Mouse (Mus musculus) myocyte (in vitro differentiated cells): ENCODE measurements around the gene Exosc9. TPM values are rescaled to one million over a fixed set of nuclear protein-coding genes. Genes with fewer than 3 reads are reported as not detected.
A peak's percentile ranks its signal among the peaks of the same experiment; 100 is the strongest.

ENCODE experiments used
- H3K27me3 ChIP-seq: one replicate; pipeline ENCODE4 v1.6.1; 2011; ENCODE audit not compliant: control insufficient read depth, insufficient read depth, insufficient read length
- H3K36me3 ChIP-seq: one replicate; pipeline ENCODE4 v1.6.1; 2011; ENCODE audit not compliant: control insufficient read depth, insufficient read depth
- H3K4me2 ChIP-seq: one replicate; pipeline ENCODE4 v1.6.1; 2011; ENCODE audit warnings: low read depth, control low read depth
- H3K4me3 ChIP-seq: one replicate; pipeline ENCODE4 v1.5.1; 2011; ENCODE audit warnings: mild to moderate bottlenecking, control low read depth, moderate library complexity
- H3K79me2 ChIP-seq: one replicate; pipeline ENCODE4 v1.6.1; 2011; ENCODE audit not compliant: control insufficient read depth, insufficient read depth
- H3ac ChIP-seq: one replicate; pipeline ENCODE4 v1.6.1; 2011; ENCODE audit not compliant: control insufficient read depth, insufficient read length
- CEBPB ChIP-seq: IDR thresholded peaks from 2 replicates; pipeline ENCODE4 v1.6.1; 2011; ENCODE audit warnings: mild to moderate bottlenecking, moderate library complexity; ENCODE audit not compliant: poor library complexity, insufficient read depth, severe bottlenecking
- E2F4 ChIP-seq: IDR thresholded peaks from one replicate; pipeline ENCODE4 v1.6.1; 2011; ENCODE audit warnings: mild to moderate bottlenecking, control low read depth, moderate library complexity; ENCODE audit not compliant: insufficient read depth
- MAX ChIP-seq: IDR thresholded peaks from one replicate; pipeline ENCODE4 v1.6.1; 2011; ENCODE audit warnings: low read depth, mild to moderate bottlenecking, control low read depth
- MYOD1 ChIP-seq, 3 experiments: IDR thresholded peaks; one replicate each; pipeline ENCODE4 v1.6.1; 2011; ENCODE audit warnings: control low read depth in 2 of 3, low read depth in 2 of 3, mild to moderate bottlenecking in 2 of 3, moderate library complexity in 1 of 3; ENCODE audit not compliant: insufficient read length in 2 of 3, control insufficient read depth in 1 of 3
- MYOG ChIP-seq, 3 experiments: IDR thresholded peaks; one replicate each; pipeline ENCODE4 v1.6.1; 2011; ENCODE audit warnings: control low read depth in 2 of 3, low read depth in 2 of 3, mild to moderate bottlenecking in 2 of 3; ENCODE audit not compliant: insufficient read length in 2 of 3, control insufficient read depth in 1 of 3, insufficient read depth in 1 of 3
- POLR2A ChIP-seq: IDR thresholded peaks from one replicate; pipeline ENCODE4 v1.6.1; 2011; ENCODE audit warnings: low read depth, mild to moderate bottlenecking, control low read depth, moderate library complexity; ENCODE audit not compliant: insufficient read length
- POLR2AphosphoS2 ChIP-seq: IDR thresholded peaks from one replicate; pipeline ENCODE4 v1.6.1; 2011; ENCODE audit warnings: low read depth, control low read depth; ENCODE audit not compliant: insufficient read length
- REST ChIP-seq: IDR thresholded peaks from one replicate; pipeline ENCODE4 v1.6.1; 2011; ENCODE audit warnings: mild to moderate bottlenecking, control low read depth, moderate library complexity; ENCODE audit not compliant: insufficient read depth, insufficient read length
- SRF ChIP-seq: IDR thresholded peaks from one replicate; pipeline ENCODE4 v1.6.1; 2011; ENCODE audit warnings: low read depth; ENCODE audit not compliant: control insufficient read depth, insufficient read length
- TCF12 ChIP-seq: IDR thresholded peaks from one replicate; pipeline ENCODE4 v1.6.1; 2011; ENCODE audit warnings: mild to moderate bottlenecking, control low read depth; ENCODE audit not compliant: poor library complexity, insufficient read depth, severe bottlenecking
- TCF3 ChIP-seq: IDR thresholded peaks from one replicate; pipeline ENCODE4 v1.6.1; 2011; ENCODE audit warnings: low read depth, control low read depth; ENCODE audit not compliant: insufficient read length
- USF1 ChIP-seq: IDR thresholded peaks from one replicate; pipeline ENCODE4 v1.6.1; 2011; ENCODE audit warnings: low read depth, mild to moderate bottlenecking, control low read depth, moderate library complexity
- polyA plus RNA-seq: library from polyadenylated mRNA; unstranded; fragments of >200 nt; fragmentation: generic; extraction: Trizol; gene quantifications from one replicate; pipeline ENCODE4 v1.2.1, GENCODE M21; 2012; ENCODE audit warnings: missing spikeins

Gene Exosc9
- polyA plus RNA-seq: 12.1 TPM

DNA sequence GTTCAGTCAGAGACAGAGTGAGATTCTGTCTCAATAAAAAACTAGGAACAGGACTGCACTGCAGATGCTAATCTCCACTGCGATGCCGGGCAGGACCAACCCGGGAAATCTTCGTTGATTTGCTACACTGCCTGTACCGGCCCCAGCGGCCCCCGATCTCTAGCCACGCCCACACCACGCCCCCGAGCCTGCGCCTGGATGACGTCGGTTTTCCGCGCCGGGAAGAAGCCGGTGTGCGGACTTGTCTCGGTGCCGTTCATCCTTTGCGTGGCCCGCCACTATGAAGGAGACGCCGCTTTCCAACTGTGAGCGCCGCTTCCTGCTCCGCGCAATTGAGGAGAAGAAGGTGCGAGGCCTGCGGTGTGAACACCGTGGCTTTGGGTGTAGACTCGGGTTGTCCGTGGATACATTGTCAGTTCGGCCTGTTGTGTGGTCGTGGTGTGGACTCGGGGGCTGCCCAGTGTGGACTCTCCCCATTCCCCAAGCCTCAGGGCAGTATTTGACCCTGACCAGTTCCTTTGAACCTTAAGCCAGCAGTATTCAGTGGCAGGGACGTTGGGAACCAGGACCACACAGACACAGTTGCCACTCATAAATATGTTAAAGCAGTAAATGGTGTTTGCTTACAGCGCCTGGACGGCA is at the start of gene Exosc9:
Gene Exosc9 (plus strand): TSS at position 201 of the 642 bp plus-strand sequence.
- peak within 1 kb of the TSS; percentile 79 for H3ac ChIP-seq
- peaks cover 9% of the 10 kb centered on the region for H3K79me2 ChIP-seq
- TF ChIP-seq USF1 (no peak), POLR2A (peak; percentile 65), SRF (peak; percentile 69), CEBPB (no peak), POLR2AphosphoS2 (peak; percentile 74), REST (no peak), TCF12 (no peak), MYOG (IDR thresholded peaks at IDR 0.05; ENCODE audit: control insufficient read depth in 1 of 3, insufficient read depth in 1 of 3, insufficient read length in 2 of 3, low read depth in 2 of 3) (no peak)
- peaks cover 17% of the 10 kb centered on the region for H3K36me3 ChIP-seq
- H3K27me3 ChIP-seq: no peaks in the 10 kb centered on the region
- H3K4me2 ChIP-seq: peak within 1 kb of the TSS; percentile 99
- H3K4me3 ChIP-seq: peak within 1 kb of the TSS; percentile 89

DNA sequence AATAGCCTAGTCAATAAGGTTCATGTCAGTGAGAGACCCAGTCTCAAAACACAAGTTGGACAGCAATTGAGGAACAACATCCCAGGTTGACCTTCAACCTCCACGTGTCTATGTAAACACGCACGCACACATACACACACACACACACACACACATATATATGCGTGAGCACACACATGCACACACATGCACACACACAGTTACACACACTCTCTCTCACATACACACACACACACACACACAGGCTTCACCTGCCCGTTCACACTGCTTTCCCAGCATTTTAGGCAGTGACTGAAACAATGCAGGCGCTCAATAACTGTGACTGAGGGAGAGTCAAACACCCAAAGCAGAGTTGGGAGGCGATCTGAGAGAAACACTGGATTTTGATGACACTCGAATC is 47.1 kb upstream of the Exosc9 start:
- Histone ChIP-seq H3K36me3 (no peaks in the 10 kb centered on the region), H3K79me2 (no peaks in the 10 kb centered on the region), H3ac (no peak overlapping the region), H3K27me3 (no peaks in the 10 kb centered on the region), H3K4me3 (no peak overlapping the region), H3K4me2 (no peak overlapping the region)
- TF ChIP-seq USF1 (no peak), MYOD1 (IDR thresholded peaks at IDR 0.05; ENCODE audit: control insufficient read depth in 1 of 3, insufficient read length in 2 of 3, low read depth in 2 of 3) (no peak), CEBPB (no peak), TCF3 (no peak), TCF12 (no peak)

DNA sequence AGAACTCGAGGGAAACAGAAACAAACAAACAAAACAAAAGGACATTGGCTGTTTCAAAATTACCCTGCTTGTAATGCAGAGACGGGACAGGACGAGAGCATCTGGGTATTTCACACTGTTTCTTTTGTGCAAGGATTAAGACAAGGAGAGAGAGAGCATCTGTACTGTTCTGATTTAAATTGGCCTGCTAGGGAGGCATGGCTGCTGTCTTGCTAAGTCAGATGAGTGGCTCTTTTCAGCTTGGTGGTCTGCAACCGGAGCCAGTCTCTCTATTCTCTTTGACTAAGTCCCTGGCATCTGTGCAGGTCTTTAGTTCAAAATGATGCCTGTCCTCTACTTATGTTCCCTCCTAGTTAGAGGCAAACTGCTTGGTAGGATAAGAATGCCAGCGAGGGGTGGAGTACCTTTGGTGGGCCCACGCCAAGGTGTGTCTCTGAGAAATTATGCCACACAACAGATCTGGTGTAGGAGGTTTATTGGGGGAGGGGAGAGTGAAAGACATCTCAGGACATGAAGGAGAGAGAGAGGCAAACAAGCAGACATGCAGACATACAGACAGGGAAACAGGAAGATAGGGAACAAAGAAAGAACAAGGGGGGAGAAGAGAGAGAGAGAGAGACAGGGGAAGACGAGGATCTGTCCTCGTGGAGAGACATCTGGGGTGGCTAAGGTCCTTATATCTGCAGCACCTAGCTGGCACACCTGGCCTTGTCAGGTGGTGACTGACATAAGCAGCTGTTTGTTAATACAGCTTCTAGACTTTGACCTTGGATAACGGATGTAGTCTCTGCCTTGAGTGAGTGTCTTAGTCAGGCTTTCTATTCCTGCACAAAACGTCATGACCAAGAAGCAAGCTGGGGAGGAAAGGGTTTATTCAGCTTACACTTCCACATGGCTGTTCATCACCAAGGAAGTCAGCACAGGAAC is 46.3 kb upstream of the Exosc9 start:
- H3K4me3 ChIP-seq: no peak overlapping the region
- no peaks in the 10 kb centered on the region for H3K27me3 ChIP-seq
- no peaks in the 10 kb centered on the region for H3K36me3 ChIP-seq
- no peaks in the 10 kb centered on the region for H3K79me2 ChIP-seq
- TF ChIP-seq SRF: no peak
- H3ac ChIP-seq: no peak overlapping the region
- H3K4me2 ChIP-seq: peak overlapping the region; percentile 15

DNA sequence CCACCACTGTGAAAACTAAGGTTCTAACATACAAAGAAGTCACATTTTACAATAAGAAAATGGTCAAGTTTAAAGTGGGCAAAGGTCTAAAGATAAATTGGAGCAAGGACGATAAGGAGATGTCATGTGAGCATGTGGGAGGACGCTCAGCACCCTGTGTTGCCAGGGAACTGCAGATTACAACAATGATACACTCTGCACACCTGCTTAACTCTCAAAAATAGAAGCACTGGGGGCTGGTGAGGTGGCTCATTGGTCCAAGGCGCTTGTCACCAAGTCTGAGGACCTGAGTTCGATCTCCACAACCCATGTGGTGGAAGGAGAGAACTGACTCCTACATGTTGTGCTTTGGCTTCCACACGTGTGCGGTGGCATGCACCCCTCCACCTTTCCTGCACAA is 40.9 kb upstream of the Exosc9 start:
- H3K4me3 ChIP-seq: no peak overlapping the region
- peaks cover 6% of the 10 kb centered on the region for H3K27me3 ChIP-seq
- H3K79me2 ChIP-seq: no peaks in the 10 kb centered on the region
- no peaks in the 10 kb centered on the region for H3K36me3 ChIP-seq
- no peak overlapping the region for H3ac ChIP-seq
- no peak overlapping the region for H3K4me2 ChIP-seq
- TF ChIP-seq MYOD1 (IDR thresholded peaks at IDR 0.05; ENCODE audit: control insufficient read depth in 1 of 3, insufficient read length in 2 of 3, low read depth in 2 of 3) (peak in 1 of 3 experiments; percentile 32), MAX (no peak), POLR2A (no peak), CEBPB (no peak), MYOG (IDR thresholded peaks at IDR 0.05; ENCODE audit: control insufficient read depth in 1 of 3, insufficient read depth in 1 of 3, insufficient read length in 2 of 3, low read depth in 2 of 3) (no peak), SRF (no peak)

DNA sequence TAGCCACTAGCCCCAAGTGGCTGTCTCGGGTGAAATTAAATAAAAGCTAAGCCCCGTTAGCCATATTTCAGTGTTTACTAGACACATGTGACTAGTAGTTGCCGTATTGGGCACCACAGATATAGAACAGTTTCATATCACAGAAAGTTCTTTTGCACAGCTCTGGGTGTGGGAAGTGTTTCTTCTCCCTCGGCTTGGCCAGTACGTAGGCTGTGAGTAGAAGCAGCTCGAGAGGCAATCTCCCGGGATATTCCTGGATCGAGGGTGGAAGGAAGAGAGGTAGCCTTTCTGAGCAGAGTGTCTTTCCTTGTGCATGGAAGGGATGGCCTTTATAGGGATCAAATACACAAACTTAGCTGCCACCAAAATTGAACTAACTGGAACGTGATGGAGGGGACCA is 36.2 kb upstream of the Exosc9 start:
- Histone ChIP-seq H3K27me3 (peaks cover 15% of the 10 kb centered on the region), H3K79me2 (no peaks in the 10 kb centered on the region), H3ac (no peak overlapping the region), H3K36me3 (no peaks in the 10 kb centered on the region), H3K4me3 (no peak overlapping the region), H3K4me2 (no peak overlapping the region)
- TF ChIP-seq MYOG (IDR thresholded peaks at IDR 0.05; ENCODE audit: control insufficient read depth in 1 of 3, insufficient read depth in 1 of 3, insufficient read length in 2 of 3, low read depth in 2 of 3): no peak
- no peak for TF ChIP-seq POLR2A
- TF ChIP-seq TCF12: no peak
- TF ChIP-seq MAX: no peak
- no peak for TF ChIP-seq CEBPB
- no peak for TF ChIP-seq TCF3
- no peak for TF ChIP-seq SRF
- no peak for TF ChIP-seq REST
- TF ChIP-seq POLR2AphosphoS2: no peak
- TF ChIP-seq MYOD1 (IDR thresholded peaks at IDR 0.05; ENCODE audit: control insufficient read depth in 1 of 3, insufficient read length in 2 of 3, low read depth in 2 of 3): no peak
- no peak for TF ChIP-seq USF1
- TF ChIP-seq E2F4: no peak
